Mouse (Mus musculus) small intestine, adult 2 months (tissue): ENCODE results near the gene Dapk1. TPM values are rescaled to one million over a fixed set of nuclear protein-coding genes. Genes with fewer than 3 reads are reported as not detected.

Source experiments
- H3K27ac ChIP-seq: fragments of 200-500 bp; 2 replicates; pipeline ENCODE4 v1.5.1; 2012; ENCODE audit warnings: low read depth, low read length, control low read depth, inconsistent platforms; ENCODE audit not compliant: insufficient read depth
- H3K27me3 ChIP-seq: fragments of 200-500 bp; 2 replicates; pipeline ENCODE4 v1.6.1; 2012; ENCODE audit warnings: mild to moderate bottlenecking, moderate library complexity, low read length, inconsistent platforms; ENCODE audit not compliant: control insufficient read depth, insufficient read depth
- H3K36me3 ChIP-seq: fragments of 200-500 bp; 2 replicates; pipeline ENCODE4 v1.6.1; 2012; ENCODE audit warnings: mild to moderate bottlenecking, low read length, control low read depth, inconsistent platforms; ENCODE audit not compliant: control insufficient read depth, insufficient read depth
- H3K4me1 ChIP-seq: fragments of 200-500 bp; 2 replicates; pipeline ENCODE4 v1.6.1; 2012; ENCODE audit warnings: low read length, inconsistent platforms, mixed read lengths; ENCODE audit not compliant: control insufficient read depth, insufficient read depth, insufficient read length
- H3K4me3 ChIP-seq: fragments of 200-500 bp; 2 replicates; pipeline ENCODE4 v1.5.1; 2012; ENCODE audit warnings: low read depth, mild to moderate bottlenecking, control low read depth, inconsistent platforms, low read length, moderate library complexity
- CTCF ChIP-seq: fragments of 200-500 bp; IDR thresholded peaks from 2 replicates; pipeline ENCODE4 v1.5.1; 2012; ENCODE audit warnings: low read depth, mild to moderate bottlenecking, control low read depth, inconsistent platforms, low read length, moderate library complexity, mixed read lengths; ENCODE audit not compliant: insufficient replicate concordance, insufficient read length; ENCODE audit errors: extremely low read depth
- POLR2A ChIP-seq: fragments of 200-500 bp; IDR thresholded peaks from 2 replicates; pipeline ENCODE4 v1.6.1; 2012; ENCODE audit warnings: low read depth, mild to moderate bottlenecking, control low read depth, inconsistent platforms, low read length, moderate library complexity
- WGBS: fragments of 180-500 bp; shearing (Covaris S2); methylation state at CpG from one replicate; pipeline ENCODE4 v1.1.7; 2018; 5-methylcytosine and 5-hydroxymethylcytosine counted together
- polyA plus RNA-seq: library from polyadenylated mRNA; depleted of rRNA; stranded (reverse); fragments of >200 nt; gene quantifications from 2 replicates; pipeline ENCODE4 v1.2.3, GENCODE M21; 2012; rRNA removed

The Dapk1 gene
- polyA plus RNA-seq, 1 experiment = 12.9 TPM

GRCm38 (mm10) chr13:60786264-60786663 lies 184.5 kb downstream of the Dapk1 start, which contains the start of gene BC051665:
BC051665 (minus strand) TSS chr13:60786364.
- no peaks in the 10 kb centered on the region for H3K36me3 ChIP-seq
- no peak within 1 kb of the TSS for H3K27ac ChIP-seq
- H3K27me3 ChIP-seq = no peaks in the 10 kb centered on the region
- TF ChIP-seq CTCF (no peak), POLR2A (no peak)
- H3K4me3 ChIP-seq = no peak within 1 kb of the TSS
- no peaks in the 10 kb centered on the region for H3K4me1 ChIP-seq

- WGBS = 67% methylated on average over 1 of the region's 1 CpGs
- H3K27me3 ChIP-seq = no peaks in the 10 kb centered on the region
- H3K36me3 ChIP-seq = no peaks in the 10 kb centered on the region
- H3K4me1 ChIP-seq = no peaks in the 10 kb centered on the region
- no peak overlapping the region for H3K4me3 ChIP-seq
- H3K27ac ChIP-seq = no peak overlapping the region
- TF ChIP-seq POLR2A = no peak
- no peak for TF ChIP-seq CTCF
These were observed 187.7 kb downstream of the Dapk1 start for GRCm38 (mm10) chr13:60789466-60789865.

GRCm38 (mm10) chr13:60802749-60803148 lies 201.0 kb downstream of the Dapk1 start, which contains the start of gene Ctsll3:
Ctsll3 (minus strand) TSS chr13:60802849.
- WGBS = 69% methylated on average over 1 of the region's 1 CpGs
- Histone ChIP-seq H3K27me3 (no peaks in the 10 kb centered on the region), H3K4me3 (no peak within 1 kb of the TSS)

GRCm38 (mm10) chr13:60809690-60810089 lies 207.9 kb downstream of the Dapk1 start:
- no peaks in the 10 kb centered on the region for H3K36me3 ChIP-seq
- TF ChIP-seq CTCF (no peak), POLR2A (no peak)
- H3K4me3 ChIP-seq = no peak overlapping the region
- no peak overlapping the region for H3K27ac ChIP-seq
- H3K4me1 ChIP-seq = no peaks in the 10 kb centered on the region
- no peaks in the 10 kb centered on the region for H3K27me3 ChIP-seq
- 30% methylated on average over 2 of the region's 2 CpGs for WGBS

More at GRCm38 (mm10) chr13:60802749-60803148, 201.0 kb downstream of the Dapk1 start, which contains the start of gene Ctsll3:
- Histone ChIP-seq H3K36me3 (no peaks in the 10 kb centered on the region), H3K4me1 (no peaks in the 10 kb centered on the region), H3K27ac (no peak within 1 kb of the TSS)
- TF ChIP-seq POLR2A = no peak
- no peak for TF ChIP-seq CTCF

GRCm38 (mm10) chr13:60812768-60813167 lies 211.0 kb downstream of the Dapk1 start:
- H3K4me1 ChIP-seq = no peaks in the 10 kb centered on the region
- TF ChIP-seq CTCF (no peak), POLR2A (no peak)
- no peaks in the 10 kb centered on the region for H3K36me3 ChIP-seq
- H3K27me3 ChIP-seq = no peaks in the 10 kb centered on the region
- WGBS = 47% methylated on average over 6 of the region's 6 CpGs
- H3K27ac ChIP-seq = no peak overlapping the region
- H3K4me3 ChIP-seq = no peak overlapping the region

Other genes starting within 250 kb of the Dapk1 start
- not detected in 2 replicates for gene BC051665, start 184.4 kb downstream of the Dapk1 start, polyA plus RNA-seq
- gene Ctsll3, start 200.9 kb downstream of the Dapk1 start, polyA plus RNA-seq = not detected in 2 replicates